Mouse (Mus musculus): ENCODE results near the gene Rps16.

DNA sequence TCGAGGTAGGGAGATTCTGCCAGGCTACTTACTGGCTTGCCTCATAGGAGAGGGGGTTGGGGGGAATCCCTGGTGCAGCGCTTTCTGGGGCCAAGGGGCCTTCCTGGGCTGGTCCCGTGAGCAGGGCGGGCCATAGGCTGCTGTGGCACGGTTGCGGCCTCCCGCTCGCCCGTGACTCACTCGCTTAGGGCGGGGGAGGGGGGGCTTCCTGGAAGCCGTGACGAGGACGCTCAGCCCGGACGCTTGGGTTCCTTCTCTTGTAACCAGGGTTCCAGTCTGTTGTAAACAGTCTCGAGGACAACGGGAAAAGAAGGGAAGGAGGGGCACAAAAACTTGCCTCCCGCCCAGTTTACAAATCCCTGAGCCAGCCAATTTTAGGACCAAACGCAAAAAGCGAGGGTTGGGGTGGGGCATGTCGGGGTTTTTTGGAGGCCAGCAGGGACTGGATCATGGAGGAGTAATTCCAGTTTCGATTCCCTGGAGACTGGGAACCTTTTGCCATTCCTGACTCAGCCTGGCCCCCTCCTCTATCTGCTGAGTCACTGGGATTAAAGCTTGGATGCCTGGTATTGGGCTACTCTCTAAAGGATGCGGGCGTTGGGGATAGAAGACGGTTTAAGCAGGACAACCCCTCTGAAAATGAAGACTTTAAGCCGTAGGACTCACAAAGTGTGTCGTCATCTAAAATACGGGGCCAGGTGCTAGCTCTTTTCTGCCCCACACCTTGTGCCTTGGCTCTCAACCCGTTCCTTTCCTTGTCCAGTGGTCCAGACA is 30.8 kb downstream of the Rps16 start:
- TF ChIP-seq CEBPB (IDR thresholded peaks at IDR 0.05; ENCODE audit: insufficient read depth, poor library complexity, severe bottlenecking) (no peak), MAX (IDR thresholded peaks at IDR 0.05; ENCODE audit: low read depth) (no peak), POLR2A (IDR thresholded peaks at IDR 0.05; ENCODE audit: insufficient read length, low read depth) (peak; percentile 6)
